14 mouse cellular contexts compared by ENCODE assay signal in genomic region chr11:94318056-94318455, GRCm38 (mm10). TPM values are rescaled to one million over a fixed set of nuclear protein-coding genes. Genes with fewer than 3 reads are reported as not detected.
DNase-seq lines count a peak whose midpoint lies in the region; ATAC-seq and TF ChIP-seq lines count a peak whose summit lies in the region.
"Had no signal": no experiment of that assay in that cellular context is flagged by ENCODE, and none has a peak within 500 bp of the region (broad histone marks: within the 10 kb centered on the region; RNA-seq: fewer than 3 reads in every experiment).

No protein-coding gene starts in this region.

- 79% methylated on average over 5 of the region's 5 CpGs for WGBS in heart, embryonic 10.5 days
- 95% methylated on average over 5 of the region's 5 CpGs for WGBS in midbrain, embryonic 10.5 days
- WGBS in midbrain, embryonic 15.5 days = 86% methylated on average over 5 of the region's 5 CpGs
- 58% methylated on average over 5 of the region's 5 CpGs for WGBS in liver, postnatal 0 days (ENCODE audit: insufficient replicate concordance)

- H3K4me3 ChIP-seq in heart, embryonic 10.5 days = no peak overlapping the region
- 0 out of 2 replicates have a peak overlapping the region, but pooled peaks have one; percentile 11 for H3K4me3 ChIP-seq in midbrain, embryonic 10.5 days
- no peak overlapping the region for H3K4me3 ChIP-seq in midbrain, embryonic 15.5 days
- H3K4me3 ChIP-seq in bone marrow macrophage, adult 2 months (ENCODE audit: insufficient read depth, low read length) = no peak overlapping the region
- no peak overlapping the region for H3K4me3 ChIP-seq in liver, postnatal 0 days (ENCODE audit: low read depth, low read length)
- H3K4me3 ChIP-seq: heart, adult 2 months; limb, embryonic 10.5 days had no signal

- H3K9me3 ChIP-seq in heart, embryonic 10.5 days = no peaks in the 10 kb centered on the region
- no peaks in the 10 kb centered on the region for H3K9me3 ChIP-seq in midbrain, embryonic 10.5 days (replicated peaks)
- H3K9me3 ChIP-seq in midbrain, embryonic 15.5 days = no peaks in the 10 kb centered on the region
- H3K9me3 ChIP-seq in liver, postnatal 0 days (ENCODE audit: low read length) = no peaks in the 10 kb centered on the region
- H3K9me3 ChIP-seq: limb, embryonic 10.5 days had no signal

- no peak for TF ChIP-seq CTCF in bone marrow macrophage, adult 2 months (IDR thresholded peaks at IDR 0.05; ENCODE audit: low read depth, low read length)
- TF ChIP-seq CTCF in liver, postnatal 0 days (IDR thresholded peaks at IDR 0.05; ENCODE audit: low read depth) = no peak

- H3K4me1 ChIP-seq in heart, embryonic 10.5 days = peaks cover 54% of the 10 kb centered on the region
- H3K4me1 ChIP-seq in midbrain, embryonic 10.5 days = peaks cover 66% of the 10 kb centered on the region
- H3K4me1 ChIP-seq in midbrain, embryonic 15.5 days = peaks cover 60% of the 10 kb centered on the region
- H3K4me1 ChIP-seq in bone marrow macrophage, adult 2 months (ENCODE audit: control insufficient read depth, insufficient read depth, low read length) = peaks cover 48% of the 10 kb centered on the region
- peaks cover 64% of the 10 kb centered on the region for H3K4me1 ChIP-seq in liver, postnatal 0 days (ENCODE audit: insufficient read depth)

- no peak for TF ChIP-seq EP300 in liver, postnatal 0 days (IDR thresholded peaks at IDR 0.05; ENCODE audit: low read depth)

- H3K4me2 ChIP-seq in midbrain, embryonic 15.5 days = no peak overlapping the region
- peak overlapping the region; percentile 35 for H3K4me2 ChIP-seq in liver, postnatal 0 days (ENCODE audit: low read depth, low read length)

- H3K27ac ChIP-seq in heart, embryonic 10.5 days = no peak overlapping the region
- H3K27ac ChIP-seq in midbrain, embryonic 10.5 days (replicated peaks) = no peak overlapping the region
- no peak overlapping the region for H3K27ac ChIP-seq in midbrain, embryonic 15.5 days
- H3K27ac ChIP-seq in bone marrow macrophage, adult 2 months (ENCODE audit: insufficient read depth, low read depth, low read length) = peak overlapping the region; percentile 22; the same call in 1 of the 2 replicates
- H3K27ac ChIP-seq in liver, postnatal 0 days (ENCODE audit: low read depth) = 0 out of 2 replicates have a peak overlapping the region, but pooled peaks have one; percentile 0
- H3K27ac ChIP-seq: heart, adult 2 months; limb, embryonic 10.5 days had no signal

- H3K9ac ChIP-seq in midbrain, embryonic 15.5 days = no peak overlapping the region
- H3K9ac ChIP-seq in liver, postnatal 0 days (replicated peaks) = no peak overlapping the region; the same call in 1 of the 2 replicates
- H3K9ac ChIP-seq: lung, embryonic 14.5 days had no signal

- no peaks in the 10 kb centered on the region for H3K27me3 ChIP-seq in heart, embryonic 10.5 days (ENCODE audit: insufficient read depth, poor library complexity, severe bottlenecking)
- H3K27me3 ChIP-seq in midbrain, embryonic 10.5 days (ENCODE audit: low read depth, poor library complexity, severe bottlenecking) = no peaks in the 10 kb centered on the region
- H3K27me3 ChIP-seq in midbrain, embryonic 15.5 days (replicated peaks) = no peaks in the 10 kb centered on the region
- no peaks in the 10 kb centered on the region for H3K27me3 ChIP-seq in liver, postnatal 0 days (ENCODE audit: insufficient read depth, low read length)

- H3K36me3 ChIP-seq in heart, embryonic 10.5 days = peaks cover 18% of the 10 kb centered on the region
- peaks cover 37% of the 10 kb centered on the region for H3K36me3 ChIP-seq in midbrain, embryonic 10.5 days
- H3K36me3 ChIP-seq in midbrain, embryonic 15.5 days (replicated peaks) = no peaks in the 10 kb centered on the region
- peaks cover 7% of the 10 kb centered on the region for H3K36me3 ChIP-seq in liver, postnatal 0 days (replicated peaks; ENCODE audit: insufficient read depth, low read length)

- ATAC-seq in midbrain, embryonic 15.5 days (replicated peaks) = no peak
- ATAC-seq in liver, postnatal 0 days = no peak
- ATAC-seq: midbrain, embryonic 16.5 days had no signal

- no peak for TF ChIP-seq POLR2A in bone marrow macrophage, adult 2 months (IDR thresholded peaks at IDR 0.05; ENCODE audit: borderline replicate concordance, low read depth, low read length)

- peak; percentile 75 for DNase-seq in heart, adult 11 months
- no peak for DNase-seq in heart, embryonic 10.5 days (ENCODE audit: low spot score)
- DNase-seq in midbrain, embryonic 10.5 days (ENCODE audit: low spot score) = no peak
- DNase-seq in liver, postnatal 0 days = no peak
- no peak for DNase-seq in urinary bladder, adult 18-20 months (ENCODE audit: low spot score in 2 of 2)
- DNase-seq in kidney, postnatal 25 days = no peak
- DNase-seq: adrenal gland, adult 8-10 months; heart, adult 2 months; lung, embryonic 14.5 days; thymus, postnatal 36 days had no signal

RNA-seq across cellular contexts. Expression of gene Luc7l3, which starts 3.7 kb away (rescaled TPM):
- polyA plus RNA-seq in heart, embryonic 10.5 days (2016; fragmentation: Nextera tagmentation; extraction: Ambion mirVana) = 66.3 and 93.4 TPM in 2 replicates
- polyA plus RNA-seq in midbrain, embryonic 10.5 days (2016; fragmentation: Nextera tagmentation; extraction: Ambion mirVana) = 105 and 109 TPM in 2 replicates
- 129 and 143 TPM in 2 replicates for polyA plus RNA-seq in midbrain, embryonic 15.5 days (2015; fragmentation: Nextera tagmentation; extraction: Ambion mirVana)
- polyA plus RNA-seq in bone marrow macrophage, adult 2 months (2012; ENCODE audit: insufficient read depth, insufficient read length, missing spikeins) = 146 and 206 TPM in 2 replicates
- polyA plus RNA-seq in liver, postnatal 0 days (2015; fragmentation: Nextera tagmentation; extraction: Ambion mirVana) = 35.8 and 36.5 TPM in 2 replicates

RNA-seq across cellular contexts. Expression of gene Ankrd40, which starts 9.7 kb away (rescaled TPM):
- 16.3 and 20.3 TPM in 2 replicates for polyA plus RNA-seq in heart, embryonic 10.5 days (2016; fragmentation: Nextera tagmentation; extraction: Ambion mirVana)
- 11.1 and 12.9 TPM in 2 replicates for polyA plus RNA-seq in midbrain, embryonic 10.5 days (2016; fragmentation: Nextera tagmentation; extraction: Ambion mirVana)
- polyA plus RNA-seq in midbrain, embryonic 15.5 days (2015; fragmentation: Nextera tagmentation; extraction: Ambion mirVana) = 16.7 and 18.4 TPM in 2 replicates
- polyA plus RNA-seq in bone marrow macrophage, adult 2 months (2012; ENCODE audit: insufficient read depth, insufficient read length, missing spikeins) = 43.9 and 47.6 TPM in 2 replicates
- 8.5 and 9.5 TPM in 2 replicates for polyA plus RNA-seq in liver, postnatal 0 days (2015; fragmentation: Nextera tagmentation; extraction: Ambion mirVana)

RNA-seq across cellular contexts. Expression of gene Gm21885, which starts 36.4 kb away (rescaled TPM):
- 0.18 TPM in 1 of 2 replicates, not detected in the other for polyA plus RNA-seq in heart, embryonic 10.5 days (2016; fragmentation: Nextera tagmentation; extraction: Ambion mirVana)
- not detected in 2 replicates for polyA plus RNA-seq in midbrain, embryonic 10.5 days (2016; fragmentation: Nextera tagmentation; extraction: Ambion mirVana)
- 0.45 and 0.89 TPM in 2 replicates for polyA plus RNA-seq in midbrain, embryonic 15.5 days (2015; fragmentation: Nextera tagmentation; extraction: Ambion mirVana)
- polyA plus RNA-seq in bone marrow macrophage, adult 2 months (2012; ENCODE audit: insufficient read depth, insufficient read length, missing spikeins) = not detected in 2 replicates
- 0.42 and 0.43 TPM in 2 replicates for polyA plus RNA-seq in liver, postnatal 0 days (2015; fragmentation: Nextera tagmentation; extraction: Ambion mirVana)
- polyA plus RNA-seq: heart, adult 2 months; limb, embryonic 10.5 days had no signal

Comparison
In these comparisons a context has a peak if more than half of its experiments do, and no peak if none do; other contexts are left out.
1. H3K27ac ChIP-seq: peak in bone marrow macrophage, adult 2 months (single experiment) and liver, postnatal 0 days (single experiment); none in heart, embryonic 10.5 days (single experiment), midbrain, embryonic 10.5 days (single experiment) and midbrain, embryonic 15.5 days (single experiment).